Mouse (Mus musculus) hindbrain, postnatal 0 days (tissue): ENCODE measurements at regions not wholly inside any gene's neighbourhood (a gene's known extent, or its start where the extent isn't known, plus 50 kb on each side); places are given as distances from the start of the nearest gene placed in this dataset.
A peak's percentile ranks its signal among the peaks of the same experiment; 100 is the strongest.

Experiments
- ATAC-seq: fragments of 200-750 bp; cut with Nextera tagmentation; 2 replicates; pipeline ENCODE4 v1.8.0; 2017; ENCODE audit warnings: mild to moderate bottlenecking, moderate TSS enrichment, moderate library complexity
- DNase-seq: peaks from one replicate; pipeline ENCODE4 v3.0.0-alpha.2; 2015; ENCODE audit warnings: low spot score
- H3K27ac ChIP-seq: fragments of 300-500 bp; sonication (generic); 2 replicates; pipeline ENCODE4 v1.5.1; 2014; ENCODE audit warnings: mild to moderate bottlenecking
- H3K27me3 ChIP-seq: fragments of 300-500 bp; sonication (generic); 2 replicates; pipeline ENCODE4 v1.6.1; 2014; ENCODE audit warnings: low read length, mixed read lengths; ENCODE audit not compliant: insufficient read depth
- H3K36me3 ChIP-seq: fragments of 300-500 bp; sonication (generic); 2 replicates; pipeline ENCODE4 v1.6.1; 2014; ENCODE audit warnings: low read length, mixed read lengths; ENCODE audit not compliant: insufficient read depth
- H3K4me1 ChIP-seq: fragments of 300-500 bp; sonication (generic); 2 replicates; pipeline ENCODE4 v1.6.1; 2014; ENCODE audit warnings: antibody characterized with exemption, low read length, mixed read lengths; ENCODE audit not compliant: insufficient read depth
- H3K4me2 ChIP-seq: fragments of 300-500 bp; sonication (generic); 2 replicates; pipeline ENCODE4 v1.6.1; 2014; ENCODE audit warnings: low read depth, mild to moderate bottlenecking, low read length, moderate library complexity, mixed read lengths
- H3K4me3 ChIP-seq: fragments of 300-500 bp; sonication (generic); 2 replicates; pipeline ENCODE4 v1.5.1; 2014; ENCODE audit warnings: low read length
- H3K9ac ChIP-seq: fragments of 300-500 bp; sonication (generic); replicated peaks from 2 replicates; pipeline ENCODE4 v1.6.1; 2014; ENCODE audit warnings: mild to moderate bottlenecking, low read length, moderate library complexity, mixed read lengths
- H3K9me3 ChIP-seq: fragments of 300-500 bp; sonication (generic); 2 replicates; pipeline ENCODE4 v1.6.1; 2016; ENCODE audit warnings: low read length, mixed read lengths
- CTCF ChIP-seq: IDR thresholded peaks from 2 replicates; pipeline ENCODE4 v1.5.1; 2016; ENCODE audit warnings: antibody characterized with exemption, control low read depth, low read depth
- WGBS: fragments of 180-500 bp; shearing (Covaris S2); extraction: QIAGEN DNeasy Blood & Tissue Kit; methylation state at CpG from one replicate; pipeline ENCODE4 v1.1.7; 2014; 5-methylcytosine and 5-hydroxymethylcytosine counted together

DNA sequence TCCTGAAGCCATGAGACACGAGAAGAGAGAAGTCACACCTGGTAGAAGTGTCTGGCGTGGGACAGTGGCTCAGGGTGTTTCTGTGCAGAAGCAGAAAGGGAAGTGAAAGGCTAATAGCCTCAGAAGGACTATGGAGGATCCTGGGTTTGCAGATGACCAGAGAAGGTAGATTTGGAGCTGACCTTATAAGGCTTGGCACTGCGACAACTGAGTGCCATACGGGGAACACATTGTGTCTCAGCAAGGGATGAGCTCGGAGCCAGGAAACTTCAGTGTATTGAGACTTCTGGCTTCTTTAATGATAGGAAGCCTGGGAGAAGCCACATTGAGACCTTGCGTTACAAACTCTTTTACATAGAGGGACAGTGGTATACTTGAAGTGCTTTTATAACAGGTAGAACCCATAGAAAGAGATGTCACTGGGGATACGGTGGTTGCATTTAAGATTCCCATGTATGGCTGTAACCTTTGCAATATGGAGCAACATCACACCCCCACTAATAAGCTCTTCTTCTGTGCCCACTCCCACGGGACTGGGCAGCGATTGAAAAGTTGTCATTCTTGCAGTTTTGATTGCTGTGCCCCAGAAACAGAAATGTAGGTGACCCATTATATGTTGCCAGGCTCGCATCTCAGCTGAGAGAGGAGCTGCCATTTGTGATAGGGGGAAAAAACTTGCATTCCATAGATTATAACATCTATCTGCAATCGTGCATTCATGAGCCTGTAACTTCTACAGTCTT is 61.8 kb upstream of the Dync1i1 start:
- ATAC-seq (no peak), DNase-seq (peak; percentile 18)
- no peaks in the 10 kb centered on the region for H3K36me3 ChIP-seq
- no peaks in the 10 kb centered on the region for H3K27me3 ChIP-seq
- no peak for TF ChIP-seq CTCF
- H3K27ac ChIP-seq: no peak overlapping the region
- H3K9ac ChIP-seq: no peak overlapping the region
- no peak overlapping the region for H3K4me2 ChIP-seq
- H3K9me3 ChIP-seq: no peaks in the 10 kb centered on the region
- H3K4me1 ChIP-seq: no peaks in the 10 kb centered on the region; the same call in 1 of the 2 replicates
- H3K4me3 ChIP-seq: no peak overlapping the region
- WGBS: 79% methylated on average over 11 of the region's 11 CpGs

DNA sequence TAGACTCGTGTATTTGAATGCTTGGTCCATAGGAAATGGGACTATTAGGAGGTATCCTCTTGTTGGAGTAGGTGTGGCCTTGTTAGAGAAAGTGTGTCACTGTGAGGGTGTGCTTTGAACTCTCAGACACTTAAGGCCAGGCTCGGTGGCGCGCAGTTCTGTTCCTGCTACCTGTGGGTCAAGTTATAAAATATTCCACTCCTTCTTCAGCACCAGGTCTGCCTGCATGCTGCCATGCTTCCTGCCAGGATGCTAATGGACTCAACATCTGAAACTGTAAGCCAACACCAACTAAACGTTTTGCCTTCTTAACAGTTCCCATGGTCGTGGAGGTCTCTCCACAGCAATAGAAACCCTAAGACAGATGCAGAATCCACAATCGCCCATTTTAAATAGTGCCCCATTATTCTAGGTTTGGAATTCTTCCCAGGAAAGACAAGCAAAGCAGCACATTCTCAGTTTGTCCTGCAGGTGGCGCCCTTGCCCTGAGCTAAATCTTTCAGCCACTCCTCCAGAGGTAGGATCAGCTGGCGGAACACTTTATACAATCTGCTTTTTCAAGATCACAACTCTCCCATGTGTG is 80.2 kb upstream of the Dync1i1 start:
- Histone ChIP-seq H3K9me3 (no peaks in the 10 kb centered on the region), H3K27ac (no peak overlapping the region), H3K4me2 (no peak overlapping the region), H3K4me1 (no peaks in the 10 kb centered on the region), H3K4me3 (no peak overlapping the region), H3K36me3 (no peaks in the 10 kb centered on the region), H3K27me3 (no peaks in the 10 kb centered on the region), H3K9ac (no peak overlapping the region)
- 24% methylated on average over 9 of the region's 9 CpGs for WGBS
- TF ChIP-seq CTCF: peak; percentile 96
- DNase-seq (peak; percentile 89), ATAC-seq (peak; percentile 80)

DNA sequence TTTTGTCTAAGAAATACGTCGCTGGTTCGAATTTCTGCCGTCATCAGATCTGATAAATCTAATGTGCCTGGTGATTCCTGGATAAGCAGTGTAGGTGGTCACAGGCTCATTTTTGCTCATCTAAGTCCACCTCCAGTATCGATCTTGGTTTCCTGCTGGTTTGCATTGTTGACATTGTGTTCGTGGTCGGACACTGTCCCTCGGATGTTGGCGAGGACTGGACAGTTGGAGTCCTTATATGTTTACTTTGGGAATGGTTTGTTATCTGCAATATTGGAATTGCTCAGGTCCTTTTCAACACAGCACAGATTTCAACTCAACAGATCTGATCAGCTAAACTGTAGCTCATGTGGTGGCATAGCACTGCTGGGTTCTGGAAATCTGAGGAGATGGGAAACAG is 91.2 kb upstream of the Dync1i1 start:
- Histone ChIP-seq H3K4me1 (no peaks in the 10 kb centered on the region), H3K27ac (no peak overlapping the region), H3K4me2 (no peak overlapping the region), H3K4me3 (no peak overlapping the region), H3K27me3 (no peaks in the 10 kb centered on the region), H3K9me3 (no peaks in the 10 kb centered on the region), H3K9ac (no peak overlapping the region), H3K36me3 (no peaks in the 10 kb centered on the region)
- ATAC-seq: no peak
- no peak for DNase-seq
- no peak for TF ChIP-seq CTCF
- 86% methylated on average over 9 of the region's 9 CpGs for WGBS

DNA sequence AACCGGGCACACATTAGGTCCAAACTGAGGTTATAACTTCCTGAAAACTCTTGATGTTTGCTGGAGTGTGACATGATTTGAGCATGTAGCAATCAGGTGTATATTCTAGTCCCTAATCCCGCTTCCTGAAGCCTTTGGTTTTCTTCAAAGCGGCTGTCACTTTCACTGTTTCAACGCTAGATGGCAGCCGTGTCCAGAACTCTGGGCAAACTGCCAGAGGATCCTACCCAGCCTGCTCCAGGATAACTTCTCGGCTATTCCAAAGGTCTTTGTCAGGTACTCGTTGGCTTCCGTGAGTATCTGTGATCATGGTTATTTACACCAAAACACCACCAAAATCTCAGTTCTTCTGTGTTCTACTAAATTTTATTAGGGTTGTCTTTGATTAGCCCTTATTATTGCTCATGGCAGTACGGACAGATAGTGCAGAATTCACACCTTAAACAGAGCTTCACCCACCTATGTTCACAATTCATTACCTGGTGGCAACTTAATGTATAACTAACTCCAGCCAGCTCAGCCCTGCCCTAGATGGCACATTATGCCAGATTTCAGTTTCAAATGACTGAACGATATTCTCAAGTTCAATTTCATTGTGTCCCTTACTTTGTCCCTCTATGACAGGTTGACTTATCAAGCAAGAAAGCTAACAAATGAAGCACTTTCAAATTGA is 92.3 kb upstream of the Dync1i1 start:
- ATAC-seq: peak; percentile 83
- TF ChIP-seq CTCF: peak; percentile 82
- Histone ChIP-seq H3K36me3 (no peaks in the 10 kb centered on the region), H3K9ac (no peak overlapping the region), H3K4me3 (no peak overlapping the region), H3K27ac (no peak overlapping the region), H3K4me2 (no peak overlapping the region), H3K4me1 (no peaks in the 10 kb centered on the region), H3K27me3 (no peaks in the 10 kb centered on the region), H3K9me3 (no peaks in the 10 kb centered on the region)
- DNase-seq: peak; percentile 84
- 24% methylated on average over 10 of the region's 10 CpGs for WGBS

DNA sequence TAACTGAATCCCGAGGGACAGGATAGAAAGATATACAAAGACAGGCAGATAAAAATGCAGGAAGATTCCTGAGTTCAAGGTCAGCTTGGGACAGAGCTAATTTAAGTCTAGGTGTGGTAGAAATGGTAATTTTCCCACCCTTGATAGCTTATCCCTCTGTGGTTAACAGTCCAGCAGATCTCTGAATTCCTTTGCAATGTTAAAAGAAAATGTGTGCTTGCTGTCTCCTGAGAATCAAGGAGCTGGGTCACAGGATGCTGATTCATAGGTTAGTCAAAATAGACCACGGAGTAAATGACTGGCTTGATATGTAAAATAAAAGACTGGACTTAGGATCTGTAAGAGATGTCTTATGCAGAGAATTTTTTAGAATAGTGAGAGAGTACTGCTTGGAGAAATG is 101.4 kb upstream of the Dync1i1 start:
- H3K27me3 ChIP-seq: no peaks in the 10 kb centered on the region
- H3K27ac ChIP-seq: no peak overlapping the region
- H3K4me1 ChIP-seq: no peaks in the 10 kb centered on the region
- ATAC-seq (no peak), DNase-seq (no peak)
- no peak overlapping the region for H3K4me2 ChIP-seq
- H3K36me3 ChIP-seq: no peaks in the 10 kb centered on the region
- no peak overlapping the region for H3K9ac ChIP-seq
- 70% methylated on average over 2 of the region's 2 CpGs for WGBS
- no peak overlapping the region for H3K4me3 ChIP-seq
- no peak for TF ChIP-seq CTCF
- no peaks in the 10 kb centered on the region for H3K9me3 ChIP-seq

DNA sequence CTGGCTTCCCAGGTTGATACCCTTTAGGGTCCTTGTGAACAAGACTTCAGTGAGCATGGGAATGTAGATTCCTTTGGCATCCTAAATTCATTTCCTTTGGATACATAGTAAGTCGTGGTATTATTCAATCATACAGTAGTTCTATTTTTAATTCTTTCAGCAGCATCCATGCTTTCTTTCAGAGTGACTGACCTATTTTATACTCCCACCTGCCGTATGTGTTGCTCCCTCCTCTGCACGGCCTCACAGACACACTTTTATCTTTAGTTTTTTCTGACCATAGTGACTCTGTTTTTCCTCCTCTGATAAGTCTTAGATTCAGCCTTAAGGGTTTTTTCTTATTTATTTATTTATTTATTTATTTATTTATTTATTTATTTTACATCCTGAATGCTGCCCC is 103.9 kb upstream of the Dync1i1 start:
- WGBS: 96% methylated on average over 3 of the region's 3 CpGs
- H3K36me3 ChIP-seq: no peaks in the 10 kb centered on the region
- TF ChIP-seq CTCF: no peak

More for the DNA sequence above, 103.9 kb upstream of the Dync1i1 start:
- DNase-seq: no peak
- no peaks in the 10 kb centered on the region for H3K27me3 ChIP-seq
- no peak overlapping the region for H3K4me3 ChIP-seq
- ATAC-seq: no peak
- no peak overlapping the region for H3K9ac ChIP-seq
- H3K27ac ChIP-seq: no peak overlapping the region
- H3K4me1 ChIP-seq: no peaks in the 10 kb centered on the region
- no peaks in the 10 kb centered on the region for H3K9me3 ChIP-seq
- no peak overlapping the region for H3K4me2 ChIP-seq
